11 mouse cellular contexts compared by ENCODE assay signal in genomic region chr12:79676251-79676650, GRCm38 (mm10).
DNase-seq lines count a peak whose midpoint lies in the region; ATAC-seq and TF ChIP-seq lines count a peak whose summit lies in the region.
"Had no signal": no experiment of that assay in that cellular context is flagged by ENCODE, and none has a peak within 500 bp of the region (broad histone marks: within the 10 kb centered on the region; RNA-seq: fewer than 3 reads in every experiment).

No protein-coding gene starts in this region.

- H3K27me3 ChIP-seq in forebrain, embryonic 10.5 days (ENCODE audit: poor library complexity, severe bottlenecking) = no peaks in the 10 kb centered on the region
- no peaks in the 10 kb centered on the region for H3K27me3 ChIP-seq in forebrain, embryonic 14.5 days (replicated peaks; ENCODE audit: control insufficient read depth, insufficient read depth, low read length)
- no peaks in the 10 kb centered on the region for H3K27me3 ChIP-seq in kidney, embryonic 14.5 days (ENCODE audit: control insufficient read depth, insufficient read depth, low read length)
- no peaks in the 10 kb centered on the region for H3K27me3 ChIP-seq in limb, embryonic 10.5 days (ENCODE audit: low read depth, poor library complexity, severe bottlenecking)
- no peaks in the 10 kb centered on the region for H3K27me3 ChIP-seq in thymus, adult 2 months (ENCODE audit: control insufficient read depth, insufficient read depth, low read length)

- no peak for ATAC-seq in forebrain, embryonic 14.5 days
- no peak for ATAC-seq in kidney, embryonic 14.5 days (ENCODE audit: low FRiP score, low TSS enrichment)
- ATAC-seq: midbrain, embryonic 16.5 days had no signal

- H3K9me3 ChIP-seq in forebrain, embryonic 10.5 days = no peaks in the 10 kb centered on the region
- no peaks in the 10 kb centered on the region for H3K9me3 ChIP-seq in forebrain, embryonic 14.5 days (replicated peaks; ENCODE audit: control insufficient read depth, low read length)
- H3K9me3 ChIP-seq in kidney, embryonic 14.5 days (ENCODE audit: control insufficient read depth, low read length) = no peaks in the 10 kb centered on the region
- H3K9me3 ChIP-seq in limb, embryonic 10.5 days (replicated peaks) = no peaks in the 10 kb centered on the region

- H3K4me1 ChIP-seq in forebrain, embryonic 10.5 days = peaks cover 44% of the 10 kb centered on the region
- H3K4me1 ChIP-seq in forebrain, embryonic 14.5 days (ENCODE audit: control insufficient read depth, insufficient read depth, low read length) = peaks cover 17% of the 10 kb centered on the region
- peaks cover 27% of the 10 kb centered on the region for H3K4me1 ChIP-seq in kidney, embryonic 14.5 days (ENCODE audit: control insufficient read depth, insufficient read depth, low read length)
- peaks cover 49% of the 10 kb centered on the region for H3K4me1 ChIP-seq in limb, embryonic 10.5 days
- no peaks in the 10 kb centered on the region for H3K4me1 ChIP-seq in thymus, adult 2 months (replicated peaks; ENCODE audit: control insufficient read depth, insufficient read depth, low read length)

- WGBS in forebrain, embryonic 10.5 days = 90% methylated on average over 6 of the region's 6 CpGs
- WGBS in forebrain, embryonic 14.5 days = 92% methylated on average over 6 of the region's 6 CpGs
- 80% methylated on average over 6 of the region's 6 CpGs for WGBS in kidney, embryonic 14.5 days
- WGBS in limb, embryonic 10.5 days = 91% methylated on average over 6 of the region's 6 CpGs
- WGBS in thymus, adult 2 months = 92% methylated on average over 6 of the region's 6 CpGs

- H3K9ac ChIP-seq in forebrain, embryonic 14.5 days (ENCODE audit: low read length) = no peak overlapping the region
- H3K9ac ChIP-seq in kidney, embryonic 14.5 days (ENCODE audit: low read depth, low read length) = no peak overlapping the region

- H3K4me3 ChIP-seq in forebrain, embryonic 10.5 days = no peak overlapping the region
- H3K4me3 ChIP-seq in forebrain, embryonic 14.5 days (ENCODE audit: low read depth, low read length) = no peak overlapping the region
- H3K4me3 ChIP-seq in kidney, embryonic 14.5 days (ENCODE audit: low read length) = no peak overlapping the region
- H3K4me3 ChIP-seq in limb, embryonic 10.5 days = no peak overlapping the region
- no peak overlapping the region for H3K4me3 ChIP-seq in thymus, adult 2 months (ENCODE audit: control insufficient read depth, insufficient read depth, low read length)

- H3K27ac ChIP-seq in forebrain, embryonic 10.5 days = 0 out of 2 replicates have a peak overlapping the region, but pooled peaks have one; percentile 27
- no peak overlapping the region for H3K27ac ChIP-seq in forebrain, embryonic 14.5 days (ENCODE audit: low read depth, low read length)
- peak overlapping the region; percentile 76 for H3K27ac ChIP-seq in kidney, embryonic 14.5 days (ENCODE audit: low read depth, low read length)
- peak overlapping the region; percentile 71 for H3K27ac ChIP-seq in limb, embryonic 10.5 days
- H3K27ac ChIP-seq in thymus, adult 2 months (ENCODE audit: control insufficient read depth, insufficient read depth, low read length) = no peak overlapping the region

- no peak for TF ChIP-seq POLR2A in thymus, adult 2 months (IDR thresholded peaks at IDR 0.05; ENCODE audit: control insufficient read depth, extremely low read depth, insufficient read depth, low read length, poor library complexity)

- DNase-seq in forebrain, embryonic 10.5 days (ENCODE audit: extremely low spot score, low spot score) = no peak
- DNase-seq in forebrain, embryonic 14.5 days (ENCODE audit: low spot score) = no peak
- no peak for DNase-seq in kidney, postnatal 10 days
- DNase-seq in adipocyte (ENCODE audit: low spot score) = peak; percentile 66
- DNase-seq in limb, embryonic 10.5 days (ENCODE audit: low spot score) = no peak
- DNase-seq in thymus, adult 2 months = no peak
- DNase-seq in cerebellum, adult 8-10 months = no peak
- DNase-seq: cerebellum, adult 9-10 months; left cerebral cortex, postnatal 4 days had no signal

- H3K36me3 ChIP-seq in forebrain, embryonic 10.5 days (replicated peaks) = no peaks in the 10 kb centered on the region
- H3K36me3 ChIP-seq in forebrain, embryonic 14.5 days (ENCODE audit: control insufficient read depth, insufficient read depth, low read length) = no peaks in the 10 kb centered on the region
- H3K36me3 ChIP-seq in kidney, embryonic 14.5 days (ENCODE audit: control insufficient read depth, insufficient read depth, low read length) = no peaks in the 10 kb centered on the region
- H3K36me3 ChIP-seq in limb, embryonic 10.5 days = no peaks in the 10 kb centered on the region
- no peaks in the 10 kb centered on the region for H3K36me3 ChIP-seq in thymus, adult 2 months (ENCODE audit: control insufficient read depth, insufficient read depth, low read length)

- H3K4me2 ChIP-seq in forebrain, embryonic 14.5 days (ENCODE audit: low read length) = no peak overlapping the region
- H3K4me2 ChIP-seq in kidney, embryonic 14.5 days (replicated peaks; ENCODE audit: low read depth, low read length) = no peak overlapping the region

- no peak for TF ChIP-seq CTCF in thymus, adult 2 months (IDR thresholded peaks at IDR 0.05; ENCODE audit: borderline replicate concordance, control insufficient read depth, extremely low read depth, insufficient read depth, low read length, poor library complexity)

Comparison
In these comparisons a context has a peak if more than half of its experiments do, and no peak if none do; other contexts are left out.
1. H3K27ac ChIP-seq: peak in forebrain, embryonic 10.5 days (single experiment), kidney, embryonic 14.5 days (single experiment) and limb, embryonic 10.5 days (single experiment); none in forebrain, embryonic 14.5 days (single experiment) and thymus, adult 2 months (single experiment).